Mouse (Mus musculus) liver, adult 2 months (tissue): ENCODE results near the gene Cryab. TPM values are rescaled to one million over a fixed set of nuclear protein-coding genes. Genes with fewer than 3 reads are reported as not detected.
A peak's percentile ranks its signal among the peaks of the same experiment; 100 is the strongest.

Source experiments
- DNase-seq: peaks from one replicate; pipeline ENCODE4 v3.0.0-alpha.2; 2011; ENCODE audit warnings: low read depth, low spot score; ENCODE audit errors: extremely low read depth
- H3K27ac ChIP-seq: fragments of 200-500 bp; replicated peaks from 2 replicates; pipeline ENCODE4 v1.5.1; 2012; ENCODE audit warnings: low read depth, mild to moderate bottlenecking, control low read depth, inconsistent platforms, low read length; ENCODE audit not compliant: insufficient read depth
- H3K27me3 ChIP-seq: fragments of 200-500 bp; 2 replicates; pipeline ENCODE4 v1.6.1; 2012; ENCODE audit warnings: mild to moderate bottlenecking, moderate library complexity, low read length, inconsistent platforms; ENCODE audit not compliant: control insufficient read depth, insufficient read depth
- H3K36me3 ChIP-seq: fragments of 200-500 bp; 2 replicates; pipeline ENCODE4 v1.6.1; 2012; ENCODE audit warnings: low read length, inconsistent platforms; ENCODE audit not compliant: control insufficient read depth, insufficient read depth
- H3K4me1 ChIP-seq: fragments of 200-500 bp; 2 replicates; pipeline ENCODE4 v1.6.1; 2011; ENCODE audit warnings: low read length; ENCODE audit not compliant: control insufficient read depth, insufficient read depth
- H3K4me3 ChIP-seq: fragments of 200-500 bp; 2 replicates; pipeline ENCODE4 v1.5.1; 2011; ENCODE audit warnings: low read depth, mild to moderate bottlenecking, control low read depth, low read length, moderate library complexity; ENCODE audit not compliant: insufficient read depth
- H3K79me2 ChIP-seq: fragments of 200-500 bp; 2 replicates; pipeline ENCODE4 v1.6.1; 2012; ENCODE audit warnings: inconsistent platforms, mild to moderate bottlenecking, low read length, moderate library complexity; ENCODE audit not compliant: control insufficient read depth, insufficient read depth
- H3K9ac ChIP-seq: fragments of 200-500 bp; 2 replicates; pipeline ENCODE4 v1.6.1; 2012; ENCODE audit warnings: low read depth, mild to moderate bottlenecking, control low read depth, inconsistent platforms, low read length
- CTCF ChIP-seq: fragments of 200-500 bp; IDR thresholded peaks from 2 replicates; pipeline ENCODE4 v1.5.1; 2011; ENCODE audit warnings: low read depth, low read length, control low read depth
- POLR2A ChIP-seq: fragments of 200-500 bp; IDR thresholded peaks from 2 replicates; pipeline ENCODE4 v1.6.1; 2011; ENCODE audit warnings: low read length, control low read depth; ENCODE audit not compliant: insufficient read depth; ENCODE audit errors: extremely low read depth
- WGBS: fragments of 180-500 bp; shearing (Covaris S2); methylation state at CpG from one replicate; pipeline ENCODE4 v1.1.7; 2018; 5-methylcytosine and 5-hydroxymethylcytosine counted together
- polyA plus RNA-seq: library from polyadenylated mRNA; depleted of rRNA; stranded (reverse); fragments of >200 nt; gene quantifications from 2 replicates; pipeline ENCODE4 v1.2.3, GENCODE M21; 2012; rRNA removed
- total RNA-seq: library from RNA; depleted of rRNA; stranded (reverse); fragments of >200 nt; gene quantifications from 2 replicates; pipeline ENCODE4 v1.2.3, GENCODE M21; 2014; rRNA removed

The Cryab gene
- total and polyA plus RNA-seq, 2 experiments: 2.4 to 5.5 TPM

GRCm38 (mm10) chr9:50795266-50795665 is 44.1 kb downstream of the Cryab start:
- no peaks in the 10 kb centered on the region for H3K79me2 ChIP-seq
- H3K9ac ChIP-seq: no peak overlapping the region
- H3K27me3 ChIP-seq: no peaks in the 10 kb centered on the region
- no peak for TF ChIP-seq POLR2A
- TF ChIP-seq CTCF: no peak
- no peak overlapping the region for H3K27ac ChIP-seq
- no peak for DNase-seq
- H3K36me3 ChIP-seq: peaks cover 2% of the 10 kb centered on the region; the same call in 1 of the 2 replicates
- no peak overlapping the region for H3K4me3 ChIP-seq
- H3K4me1 ChIP-seq: peaks cover 13% of the 10 kb centered on the region
- 90% methylated on average over 3 of the region's 3 CpGs for WGBS

GRCm38 (mm10) chr9:50796776-50797175 is 45.7 kb downstream of the Cryab start:
- TF ChIP-seq CTCF: no peak
- no peak for TF ChIP-seq POLR2A
- Histone ChIP-seq H3K9ac (no peak overlapping the region), H3K4me3 (no peak overlapping the region), H3K36me3 (peaks cover 2% of the 10 kb centered on the region), H3K27ac (peak overlapping the region; percentile 61), H3K4me1 (peaks cover 13% of the 10 kb centered on the region), H3K27me3 (no peaks in the 10 kb centered on the region), H3K79me2 (no peaks in the 10 kb centered on the region)
- WGBS: 75% methylated on average over 8 of the region's 8 CpGs
- peak; percentile 94 for DNase-seq

- H3K27ac ChIP-seq: peak overlapping the region; percentile 82
- H3K36me3 ChIP-seq: peaks cover 8% of the 10 kb centered on the region
- DNase-seq: peak; percentile 66
- no peak for TF ChIP-seq CTCF
- no peak for TF ChIP-seq POLR2A
- H3K9ac ChIP-seq: no peak overlapping the region
- no peaks in the 10 kb centered on the region for H3K79me2 ChIP-seq
- peaks cover 13% of the 10 kb centered on the region for H3K4me1 ChIP-seq
- H3K4me3 ChIP-seq: no peak overlapping the region
- no peaks in the 10 kb centered on the region for H3K27me3 ChIP-seq
- 84% methylated on average over 7 of the region's 7 CpGs for WGBS
These were observed 46.5 kb downstream of the Cryab start for GRCm38 (mm10) chr9:50797641-50798040.

- Histone ChIP-seq H3K27ac (peak overlapping the region; percentile 82), H3K4me1 (peaks cover 13% of the 10 kb centered on the region), H3K4me3 (no peak overlapping the region), H3K36me3 (peaks cover 6% of the 10 kb centered on the region), H3K27me3 (no peaks in the 10 kb centered on the region), H3K9ac (no peak overlapping the region), H3K79me2 (no peaks in the 10 kb centered on the region)
- TF ChIP-seq CTCF (no peak), POLR2A (no peak)
- peak; percentile 94 for DNase-seq
- 25% methylated on average over 5 of the region's 5 CpGs for WGBS
These were observed 47.2 kb downstream of the Cryab start for GRCm38 (mm10) chr9:50798368-50798767.

GRCm38 (mm10) chr9:50800985-50801384 is 49.9 kb downstream of the Cryab start:
- Histone ChIP-seq H3K4me1 (peaks cover 13% of the 10 kb centered on the region), H3K27me3 (no peaks in the 10 kb centered on the region), H3K9ac (no peak overlapping the region), H3K79me2 (no peaks in the 10 kb centered on the region), H3K27ac (no peak overlapping the region), H3K36me3 (peaks cover 14% of the 10 kb centered on the region), H3K4me3 (no peak overlapping the region)
- WGBS: 74% methylated on average over 2 of the region's 2 CpGs
- TF ChIP-seq CTCF (peak; percentile 67), POLR2A (no peak)
- peak; percentile 57 for DNase-seq

GRCm38 (mm10) chr9:50803055-50803671 is 52.0 kb downstream of the Cryab start:
- Histone ChIP-seq H3K79me2 (no peaks in the 10 kb centered on the region), H3K4me1 (peaks cover 3% of the 10 kb centered on the region; the same call in 1 of the 2 replicates), H3K27me3 (no peaks in the 10 kb centered on the region), H3K27ac (no peak overlapping the region), H3K36me3 (peaks cover 19% of the 10 kb centered on the region), H3K9ac (no peak overlapping the region), H3K4me3 (no peak overlapping the region)
- WGBS: 89% methylated on average over 7 of the region's 7 CpGs
- TF ChIP-seq POLR2A (no peak), CTCF (no peak)
- no peak for DNase-seq

Other genes with a start within 250 kb of the Cryab start
- gene Pts, start 222.6 kb upstream of the Cryab start, total RNA-seq: 82.9 and 103 TPM in 2 replicates
- gene Pts, start 222.6 kb upstream of the Cryab start, polyA plus RNA-seq: 25.5 and 34.4 TPM in 2 replicates
- 27.1 and 32.8 TPM in 2 replicates for gene Il18, start 196.5 kb upstream of the Cryab start, total RNA-seq
- gene Il18, start 196.5 kb upstream of the Cryab start, polyA plus RNA-seq: 11.1 and 15.4 TPM in 2 replicates
- 18.7 and 24.3 TPM in 2 replicates for gene Bco2, start 196.1 kb upstream of the Cryab start, total RNA-seq
- gene Bco2, start 196.1 kb upstream of the Cryab start, polyA plus RNA-seq: 6.0 and 8.8 TPM in 2 replicates
- gene Tex12, start 190.0 kb upstream of the Cryab start, total RNA-seq: 0.20 and 0.55 TPM in 2 replicates
- 0.16 TPM in 1 of 2 replicates, not detected in the other for gene Tex12, start 190.0 kb upstream of the Cryab start, polyA plus RNA-seq
- 339 and 354 TPM in 2 replicates for gene Sdhd, start 147.5 kb upstream of the Cryab start, total RNA-seq
- gene Sdhd, start 147.5 kb upstream of the Cryab start, polyA plus RNA-seq: 363 and 441 TPM in 2 replicates
- 179 and 215 TPM in 2 replicates for gene Timm8b, start 147.4 kb upstream of the Cryab start, total RNA-seq
- 63.0 and 81.3 TPM in 2 replicates for gene Timm8b, start 147.4 kb upstream of the Cryab start, polyA plus RNA-seq
- 0.74 and 1.0 TPM in 2 replicates for gene Pih1d2, start 134.0 kb upstream of the Cryab start, total RNA-seq
- 0.24 and 0.47 TPM in 2 replicates for gene Pih1d2, start 134.0 kb upstream of the Cryab start, polyA plus RNA-seq
- 4.0 and 5.8 TPM in 2 replicates for gene Nkapd1, start 133.9 kb upstream of the Cryab start, total RNA-seq
- gene Nkapd1, start 133.9 kb upstream of the Cryab start, polyA plus RNA-seq: 2.6 and 2.8 TPM in 2 replicates
- gene Dlat, start 91.5 kb upstream of the Cryab start, total RNA-seq: 39.5 and 41.1 TPM in 2 replicates
- 20.9 and 25.5 TPM in 2 replicates for gene Dlat, start 91.5 kb upstream of the Cryab start, polyA plus RNA-seq
- 20.3 and 22.8 TPM in 2 replicates for gene Dixdc1, start 11.8 kb upstream of the Cryab start, total RNA-seq
- gene Dixdc1, start 11.8 kb upstream of the Cryab start, polyA plus RNA-seq: 3.7 and 4.6 TPM in 2 replicates
- 14.9 and 15.7 TPM in 2 replicates for gene 2310030G06Rik, start 4.8 kb upstream of the Cryab start, total RNA-seq
- gene 2310030G06Rik, start 4.8 kb upstream of the Cryab start, polyA plus RNA-seq: 13.9 and 14.9 TPM in 2 replicates
- gene Hspb2, start 1.0 kb downstream of the Cryab start, total RNA-seq: 0.55 TPM in 1 of 2 replicates, not detected in the other
- gene Hspb2, start 1.0 kb downstream of the Cryab start, polyA plus RNA-seq: 0.88 and 1.1 TPM in 2 replicates
- 4.2 and 4.7 TPM in 2 replicates for gene Fdxacb1, start 16.9 kb downstream of the Cryab start, total RNA-seq
- gene Fdxacb1, start 16.9 kb downstream of the Cryab start, polyA plus RNA-seq: 2.5 and 2.6 TPM in 2 replicates
- 16.0 and 16.2 TPM in 2 replicates for gene Alg9, start 23.7 kb downstream of the Cryab start, total RNA-seq
- gene Alg9, start 23.7 kb downstream of the Cryab start, polyA plus RNA-seq: 14.7 and 16.3 TPM in 2 replicates
- 46.4 and 58.8 TPM in 2 replicates for gene 1110032A03Rik, start 24.2 kb downstream of the Cryab start, total RNA-seq
- gene 1110032A03Rik, start 24.2 kb downstream of the Cryab start, polyA plus RNA-seq: 41.1 and 43.2 TPM in 2 replicates
- 10.3 and 10.8 TPM in 2 replicates for gene Ppp2r1b, start 94.0 kb downstream of the Cryab start, total RNA-seq
- gene Ppp2r1b, start 94.0 kb downstream of the Cryab start, polyA plus RNA-seq: 5.2 and 6.5 TPM in 2 replicates